Mouse (Mus musculus) right cerebral cortex, postnatal 25 days (tissue): ENCODE measurements around the gene Usp48.
"Not testable (repeated sequence)": the region's sequence is repeated elsewhere in the genome, so short reads cannot be mapped to it uniquely, and the experiment has no call there.

Experiments
- DNase-seq: peaks from one replicate; pipeline ENCODE4 v3.0.0; 2022

Gene Usp48

GRCm38 (mm10) chr4:137593601-137594495 is at the start of gene Usp48:
Gene Usp48 (plus strand): TSS chr4:137593755.
- peak; percentile 100 for DNase-seq

- no peak for DNase-seq
These were observed 48.0 kb upstream of the Usp48 start for GRCm38 (mm10) chr4:137545568-137545967.

DNA sequence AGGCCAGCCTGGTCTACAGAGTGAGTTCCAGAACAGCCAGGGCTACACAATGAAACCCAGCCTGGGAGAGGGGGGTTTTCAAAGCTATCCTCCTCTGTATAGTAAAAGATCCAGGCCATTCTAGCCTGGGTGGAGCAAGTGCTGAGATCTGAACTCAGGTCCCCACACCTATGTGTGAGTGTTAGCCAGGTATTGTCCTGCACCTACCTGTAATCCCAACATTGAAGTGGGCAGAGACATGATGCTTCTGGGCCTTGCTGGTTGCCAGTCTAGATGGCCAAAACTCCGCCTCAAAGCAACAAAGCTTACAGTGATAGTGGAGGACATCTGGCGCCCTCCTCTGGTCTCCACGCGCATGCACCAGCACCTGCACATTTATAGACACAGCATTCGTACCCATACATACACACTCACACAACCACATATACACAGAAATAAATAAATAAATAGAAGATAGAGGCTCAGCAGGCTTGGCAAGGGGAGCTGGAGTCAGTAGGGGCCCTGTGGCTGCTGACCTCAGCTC is 47.5 kb upstream of the Usp48 start:
- no peak for DNase-seq

GRCm38 (mm10) chr4:137553466-137553865 is 40.1 kb upstream of the Usp48 start:
- no peak for DNase-seq

DNA sequence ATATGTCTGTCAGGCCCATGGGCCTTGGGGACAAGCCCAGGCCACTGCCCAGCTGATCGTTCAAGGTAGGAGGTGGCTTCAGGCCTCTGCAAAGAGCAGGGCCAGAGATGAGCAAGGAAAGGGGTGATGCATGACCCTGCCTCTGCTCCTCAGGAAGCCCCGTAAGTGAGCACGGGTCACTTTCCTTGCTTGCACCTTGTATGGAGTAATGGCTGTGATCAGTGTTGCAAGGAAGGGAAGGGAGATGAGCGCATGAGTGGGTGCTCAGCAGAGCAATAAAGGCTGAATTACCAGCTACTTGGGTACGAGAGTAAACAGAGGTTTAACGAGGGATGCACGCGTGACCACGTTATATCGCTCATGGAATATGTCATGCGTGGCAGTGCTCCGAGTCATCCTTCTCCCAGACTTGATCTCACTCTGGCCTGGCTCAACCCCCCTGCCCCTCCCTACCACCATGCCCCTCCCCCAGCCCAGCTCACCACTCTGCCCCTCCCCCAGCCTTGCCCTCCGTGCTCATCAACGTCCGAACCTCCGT is 36.8 kb upstream of the Usp48 start:
- DNase-seq = no peak

- DNase-seq = no peak
These were observed 23.7 kb upstream of the Usp48 start for GRCm38 (mm10) chr4:137569873-137570272.

GRCm38 (mm10) chr4:137574469-137574868 is 19.1 kb upstream of the Usp48 start, which contains the start of gene Ldlrad2:
Gene Ldlrad2 (minus strand): TSS chr4:137574569.
- DNase-seq = no peak

- no peak for DNase-seq
These were observed 16.1 kb upstream of the Usp48 start for GRCm38 (mm10) chr4:137577486-137577885.

- DNase-seq = peak; percentile 26
These were observed 15.2 kb upstream of the Usp48 start for GRCm38 (mm10) chr4:137578181-137578845.

GRCm38 (mm10) chr4:137579789-137580188 is 13.8 kb upstream of the Usp48 start:
- DNase-seq = no peak

- DNase-seq = no peak
These were observed 13.3 kb upstream of the Usp48 start for GRCm38 (mm10) chr4:137580299-137580698.

DNA sequence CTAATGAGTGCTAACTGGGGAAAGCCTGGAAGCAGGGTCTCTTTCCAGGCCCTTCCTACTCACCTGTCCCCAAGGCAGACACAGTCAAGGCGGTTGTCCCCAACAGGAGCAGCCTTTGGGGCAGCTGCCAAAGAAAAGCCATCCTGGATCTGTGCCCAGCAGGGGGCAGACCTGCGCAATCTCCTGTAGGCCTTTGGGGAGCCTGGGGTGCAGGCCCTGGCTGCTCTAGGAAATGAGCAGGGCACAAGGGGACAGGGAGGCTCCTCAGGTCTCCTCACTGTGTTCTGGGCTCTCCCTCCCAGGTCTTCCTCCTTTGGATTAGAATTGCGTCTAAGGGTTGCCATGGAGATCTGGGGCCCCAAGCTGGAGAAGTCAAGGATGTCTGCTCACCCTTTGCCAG is 11.7 kb upstream of the Usp48 start:
- DNase-seq = no peak

GRCm38 (mm10) chr4:137589095-137589494 is 4.5 kb upstream of the Usp48 start:
- not testable (repeated sequence) for DNase-seq

DNA sequence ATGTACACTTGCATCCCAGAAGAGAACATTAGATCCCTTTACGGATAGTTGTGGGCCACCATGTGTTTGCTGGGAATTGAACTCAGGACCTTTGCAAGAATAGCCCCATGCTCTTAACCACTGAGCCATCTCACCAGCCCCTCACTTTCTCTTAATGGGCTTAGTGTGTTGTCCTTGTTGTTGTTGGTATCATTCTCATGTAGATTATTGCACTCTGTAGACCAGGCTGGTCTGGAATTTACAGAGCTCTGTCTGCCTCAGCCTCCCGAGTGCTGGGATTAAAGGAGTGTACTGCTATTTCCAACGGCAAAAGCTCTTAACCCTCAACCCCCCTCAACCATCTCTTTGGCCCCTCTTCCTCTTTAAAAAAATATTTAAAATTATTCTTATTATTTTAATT is 4.0 kb upstream of the Usp48 start:
- DNase-seq = no peak

GRCm38 (mm10) chr4:137590961-137591360 is 2.6 kb upstream of the Usp48 start:
- no peak for DNase-seq

DNA sequence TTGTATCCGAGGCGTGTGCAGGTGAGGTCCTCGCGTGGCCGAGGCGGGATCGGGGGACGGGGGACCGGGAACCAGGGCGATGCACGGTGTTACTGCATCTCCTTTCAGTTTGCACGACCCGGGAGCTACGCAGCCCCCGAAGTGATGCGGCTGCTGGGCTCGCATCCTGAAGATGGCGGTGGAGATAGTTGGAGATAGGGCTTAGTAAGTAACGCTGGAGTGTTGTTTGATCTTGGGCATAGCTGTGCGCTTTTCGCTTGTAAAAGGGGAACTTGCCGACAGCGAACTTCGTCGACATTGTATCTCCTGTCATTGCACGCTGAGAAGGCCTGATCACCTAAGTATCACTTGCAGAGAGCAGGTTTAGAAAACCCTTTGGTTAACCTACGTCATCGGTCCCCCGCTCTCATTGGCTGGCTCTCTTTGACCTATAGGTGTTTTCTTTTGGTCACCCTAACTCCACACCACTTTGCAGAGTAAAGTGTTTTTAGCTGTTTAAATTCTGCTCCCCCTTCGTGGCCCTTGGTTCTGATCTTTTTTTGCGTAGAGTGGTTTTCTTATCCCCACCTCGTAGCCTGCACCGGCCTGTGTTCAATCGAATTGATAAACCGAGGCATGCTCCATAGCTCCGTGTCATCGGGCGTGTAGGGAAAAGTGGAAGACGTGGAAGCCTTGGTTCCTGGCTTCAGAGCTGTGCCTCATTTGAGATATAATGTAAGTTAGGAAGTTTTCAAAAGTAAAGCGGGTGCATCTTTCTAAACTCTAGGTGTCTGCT is 1.1 kb downstream of the Usp48 start:
- no peak for DNase-seq

DNA sequence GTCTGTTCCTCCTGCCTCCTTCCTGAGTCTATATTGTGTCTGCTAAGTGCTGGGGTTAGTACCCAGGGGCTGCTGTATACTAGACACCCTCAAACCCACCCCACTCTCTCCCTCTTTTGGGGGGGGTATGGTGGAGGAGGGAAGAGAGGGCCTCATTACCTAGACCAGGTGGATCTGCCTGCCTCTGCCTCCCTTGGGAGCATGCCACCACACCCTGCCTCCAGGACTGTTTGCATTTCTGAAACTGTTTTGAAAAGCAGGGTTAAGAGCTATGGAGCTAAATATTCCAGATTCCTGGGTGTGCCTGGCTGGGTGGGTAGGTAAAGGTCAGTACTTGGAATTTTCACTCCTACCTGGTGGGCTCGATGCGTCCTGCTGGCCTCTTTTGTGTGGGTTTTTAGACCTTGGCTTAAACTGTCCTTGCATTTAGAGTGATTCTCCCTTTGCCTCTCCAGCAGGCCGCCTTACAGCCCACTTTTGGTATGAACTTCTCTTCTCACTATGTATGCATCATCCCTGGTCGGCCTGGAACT is 3.6 kb downstream of the Usp48 start:
- DNase-seq = no peak

DNA sequence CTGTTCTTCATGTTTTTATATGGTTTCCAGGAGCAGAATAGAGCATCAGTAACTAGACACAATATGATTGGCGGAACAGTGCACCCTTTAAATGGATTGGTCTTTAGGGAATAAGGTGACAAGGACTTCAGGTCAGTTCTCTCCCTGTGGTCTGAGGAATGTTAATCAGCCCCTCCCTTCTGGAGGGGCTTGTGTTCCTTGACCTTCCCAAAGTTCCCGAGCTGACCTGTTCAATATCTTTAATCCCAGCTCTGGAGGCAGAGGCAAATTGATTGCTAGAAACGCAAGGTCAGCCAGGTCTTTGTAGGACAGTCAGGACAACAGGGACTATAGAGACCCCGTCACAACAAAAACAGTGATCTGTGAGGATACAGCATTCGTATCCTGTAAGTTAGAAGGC is 5.0 kb downstream of the Usp48 start:
- no peak for DNase-seq

GRCm38 (mm10) chr4:137603449-137604171 is 10.1 kb downstream of the Usp48 start:
- DNase-seq = no peak

DNA sequence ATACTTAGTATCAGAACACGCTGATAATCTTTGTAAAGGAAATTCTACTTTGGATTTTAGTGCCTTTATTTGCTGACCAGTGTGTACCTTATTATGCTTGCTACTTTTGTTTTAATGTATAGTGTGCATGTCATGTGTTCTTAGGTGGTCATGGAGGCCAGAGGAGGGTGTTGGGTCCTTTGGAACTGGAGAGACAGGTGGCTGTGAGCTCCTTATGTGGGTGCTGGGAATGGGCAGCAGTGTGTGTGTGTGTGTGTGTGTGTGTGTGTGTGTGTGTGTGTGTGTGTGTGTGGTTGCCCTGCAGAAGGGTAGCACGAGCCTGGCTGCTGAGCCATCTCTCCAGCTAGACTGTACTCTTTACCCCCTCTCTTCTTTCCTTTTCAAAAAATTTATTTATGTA is 13.5 kb downstream of the Usp48 start:
- DNase-seq = no peak

GRCm38 (mm10) chr4:137609281-137609680 is 15.7 kb downstream of the Usp48 start:
- no peak for DNase-seq

DNA sequence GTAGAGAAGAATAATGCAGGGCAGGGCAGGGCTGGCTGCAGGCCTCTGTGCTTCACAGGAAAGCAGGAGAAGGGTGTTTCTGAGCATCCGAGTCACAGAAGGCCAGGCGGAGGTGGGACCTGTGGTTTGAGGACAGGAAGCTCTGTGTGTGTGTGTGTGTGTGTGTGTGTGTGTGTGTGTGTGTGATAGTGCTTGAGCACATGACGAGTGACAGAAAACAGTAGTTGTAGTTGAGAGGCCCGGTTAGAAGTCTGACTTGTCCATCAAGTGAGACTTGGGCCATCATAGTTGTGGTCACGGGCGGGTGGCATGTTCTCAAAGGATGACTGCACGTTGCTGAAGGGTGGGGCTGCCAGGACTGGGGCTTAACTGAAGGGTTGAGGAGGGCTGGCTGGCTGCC is 16.1 kb downstream of the Usp48 start:
- no peak for DNase-seq
